Mouse (Mus musculus) retina, postnatal 7 days (tissue): Measurements from ENCODE around the gene Tbl2.

ENCODE experiments used
- DNase-seq: peaks from one replicate; pipeline ENCODE4 v3.0.0-alpha.2; 2012; ENCODE audit warnings: low read depth, low spot score

Gene Tbl2

GRCm38 (mm10) chr5:135148715-135149052, 773 bp upstream of the Tbl2 start:
- DNase-seq: no peak

GRCm38 (mm10) chr5:135149820-135150178, 342 bp downstream of the Tbl2 start:
- DNase-seq: no peak

GRCm38 (mm10) chr5:135156496-135156895, 7.0 kb downstream of the Tbl2 start:
- DNase-seq: no peak

GRCm38 (mm10) chr5:135161221-135161620, 11.8 kb downstream of the Tbl2 start:
- no peak for DNase-seq

GRCm38 (mm10) chr5:135161650-135162049, 12.2 kb downstream of the Tbl2 start:
- no peak for DNase-seq

GRCm38 (mm10) chr5:135162361-135162760, 12.9 kb downstream of the Tbl2 start:
- no peak for DNase-seq

GRCm38 (mm10) chr5:135162821-135163220, 13.4 kb downstream of the Tbl2 start:
- DNase-seq: no peak

- no peak for DNase-seq
Observed at GRCm38 (mm10) chr5:135166909-135167308, 17.5 kb downstream of the Tbl2 start.

GRCm38 (mm10) chr5:135167469-135167868, 18.0 kb downstream of the Tbl2 start:
- no peak for DNase-seq

- peak; percentile 89 for DNase-seq
Observed at GRCm38 (mm10) chr5:135168063-135169062, 18.9 kb downstream of the Tbl2 start, which contains the start of gene Bcl7b. Bcl7b (plus strand) TSS chr5:135168283.

- DNase-seq: no peak
Observed at GRCm38 (mm10) chr5:135169479-135169878, 20.0 kb downstream of the Tbl2 start.

GRCm38 (mm10) chr5:135171688-135172220, 22.3 kb downstream of the Tbl2 start:
- DNase-seq: no peak

- no peak for DNase-seq
Observed at GRCm38 (mm10) chr5:135172986-135173385, 23.5 kb downstream of the Tbl2 start.

GRCm38 (mm10) chr5:135175086-135175485, 25.6 kb downstream of the Tbl2 start:
- no peak for DNase-seq

GRCm38 (mm10) chr5:135178523-135178922, 29.1 kb downstream of the Tbl2 start:
- no peak for DNase-seq

- no peak for DNase-seq
Observed at GRCm38 (mm10) chr5:135178996-135179395, 29.5 kb downstream of the Tbl2 start.

- DNase-seq: no peak
Observed at GRCm38 (mm10) chr5:135179616-135180015, 30.2 kb downstream of the Tbl2 start.

GRCm38 (mm10) chr5:135180796-135181195, 31.3 kb downstream of the Tbl2 start:
- DNase-seq: no peak

GRCm38 (mm10) chr5:135181776-135182175, 32.3 kb downstream of the Tbl2 start:
- no peak for DNase-seq

- no peak for DNase-seq
Observed at GRCm38 (mm10) chr5:135183131-135183861, 33.8 kb downstream of the Tbl2 start.

- DNase-seq: no peak
Observed at GRCm38 (mm10) chr5:135185016-135185415, 35.6 kb downstream of the Tbl2 start.

GRCm38 (mm10) chr5:135185596-135185995, 36.1 kb downstream of the Tbl2 start:
- DNase-seq: no peak
